Mouse (Mus musculus): ENCODE measurements around the gene Zbed4.
"Not testable (repeated sequence)": the region's sequence is repeated elsewhere in the genome, so short reads cannot be mapped to it uniquely, and the experiment has no call there.

Zbed4 gene

DNA sequence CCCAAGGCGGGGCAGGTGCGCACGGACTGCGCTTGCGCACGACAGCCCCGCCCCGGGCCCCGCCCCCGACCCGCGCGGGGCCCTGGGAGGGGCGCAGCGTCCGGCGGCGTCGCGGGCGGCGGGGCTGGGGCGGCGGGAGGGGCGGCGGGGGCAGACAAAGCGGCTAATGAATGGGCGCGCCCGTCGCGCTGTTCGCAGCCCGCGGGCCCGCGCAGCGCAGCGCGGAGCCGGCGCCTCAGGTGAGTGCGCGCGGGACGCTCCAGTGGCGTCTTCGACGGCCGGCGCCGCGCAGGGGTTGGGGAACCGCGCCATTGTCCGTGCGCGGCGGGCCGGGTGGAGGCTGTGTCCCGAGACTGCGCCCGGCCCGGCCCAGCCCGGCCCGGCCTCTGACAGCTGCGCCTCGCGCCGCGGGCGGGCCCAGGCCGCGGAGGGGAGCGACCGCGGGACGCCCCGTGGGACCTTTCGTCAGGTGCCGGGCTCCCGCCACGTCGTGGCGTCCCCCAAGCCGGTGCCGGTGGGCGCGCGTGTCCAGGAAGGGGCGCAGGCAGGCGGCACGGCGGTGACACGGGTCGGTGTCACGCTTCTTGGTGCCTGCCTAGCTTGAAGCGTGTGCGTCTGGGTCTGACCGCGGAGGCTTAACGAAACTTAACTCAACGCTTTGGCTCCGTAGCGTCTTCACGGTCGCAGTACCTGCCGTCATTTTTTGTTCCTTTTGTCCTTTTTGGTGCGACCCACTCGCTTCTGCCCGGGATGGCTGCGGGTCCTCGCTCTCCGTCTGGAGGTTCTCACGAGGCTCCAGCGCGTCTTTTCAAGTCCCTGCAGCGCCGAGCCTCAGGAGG is at the start of gene Zbed4:
Gene Zbed4 (plus strand): TSS at position 97 of the 839 bp plus-strand sequence.
- in situ Hi-C loops (cut with MboI, MseI) = no loop called here

DNA sequence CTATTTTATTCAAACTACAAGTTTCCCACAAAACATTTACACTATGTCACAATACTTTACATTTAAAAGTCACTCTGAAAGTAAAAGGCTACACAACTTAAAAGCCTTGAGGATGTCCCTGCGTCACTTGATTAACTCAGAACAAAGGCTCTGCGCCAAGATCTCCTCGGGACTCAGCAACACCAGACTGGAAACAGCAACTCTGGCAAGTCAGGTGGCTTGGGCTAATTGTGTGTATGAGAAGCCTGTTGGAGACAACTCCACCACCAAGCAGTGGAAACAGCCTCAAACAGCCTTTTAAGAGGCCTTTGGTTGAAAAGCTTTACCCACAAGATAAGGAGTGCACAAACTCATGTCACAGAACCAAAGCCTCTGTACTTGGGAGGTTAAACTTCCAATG is 49.0 kb upstream of the Zbed4 start:
- in situ Hi-C loops (cut with MboI, MseI) = no loop called here

DNA sequence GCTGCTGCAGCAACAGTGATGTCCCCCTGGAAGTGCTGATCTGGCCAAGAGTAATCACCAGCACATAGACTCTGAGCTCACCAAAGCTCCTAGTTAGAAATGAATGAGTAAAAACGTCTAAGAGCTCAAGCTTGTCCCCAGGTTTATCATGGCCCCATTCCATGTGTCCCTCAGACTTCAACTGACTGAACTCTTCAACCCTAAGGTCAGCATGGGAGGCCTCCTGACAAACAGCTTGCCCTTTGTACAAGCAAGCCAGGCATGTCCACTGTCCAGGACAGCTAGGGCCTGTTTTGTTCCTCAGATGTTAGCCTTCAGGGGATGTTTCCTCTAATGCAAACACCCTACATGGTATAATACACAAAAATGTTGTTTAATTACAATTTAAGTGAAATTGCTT is 47.2 kb upstream of the Zbed4 start:
- in situ Hi-C loops (cut with MboI, MseI) = no loop called here

DNA sequence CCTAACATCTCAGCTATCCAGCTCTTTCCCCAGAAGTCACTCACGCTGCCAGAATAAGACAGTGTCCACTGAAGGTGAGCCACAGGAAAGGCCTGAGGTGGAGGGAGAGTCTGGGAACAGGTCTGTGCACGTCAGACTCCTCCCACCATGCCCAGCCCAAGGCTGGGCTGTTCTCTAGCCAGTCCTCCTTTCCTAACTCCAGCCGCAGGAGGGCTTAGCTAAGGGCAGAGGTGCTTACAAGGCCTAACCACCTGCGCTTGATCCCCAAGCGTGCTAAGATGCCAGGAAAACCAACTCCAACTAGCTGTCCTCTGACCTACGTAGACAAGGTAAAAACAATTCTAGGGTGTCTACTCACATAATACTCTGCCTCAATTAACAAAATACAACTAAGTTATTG is 45.1 kb upstream of the Zbed4 start:
- in situ Hi-C loops (cut with MboI, MseI) = no loop called here

DNA sequence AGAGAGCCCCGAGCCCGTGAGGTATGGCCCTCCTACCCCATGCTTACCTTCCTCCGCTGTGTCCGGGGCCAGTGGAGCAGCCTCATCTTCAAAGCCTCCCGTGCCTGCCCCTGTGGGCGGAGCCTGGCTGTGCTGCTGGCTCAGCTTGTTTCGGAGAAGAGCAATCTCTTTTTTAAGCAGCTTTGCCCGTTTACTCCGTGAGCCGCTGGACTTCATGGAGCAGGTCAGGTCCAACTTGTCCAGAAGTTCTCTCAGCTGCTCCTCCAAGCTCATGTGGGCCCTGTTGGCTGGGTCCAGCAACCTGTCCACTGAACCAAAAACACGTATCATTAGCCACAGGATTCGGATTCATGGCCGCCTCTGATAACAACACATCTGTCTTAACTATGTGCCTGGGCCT is 44.5 kb upstream of the Zbed4 start:
- in situ Hi-C loops (cut with MboI, MseI) = not testable (repeated sequence)

DNA sequence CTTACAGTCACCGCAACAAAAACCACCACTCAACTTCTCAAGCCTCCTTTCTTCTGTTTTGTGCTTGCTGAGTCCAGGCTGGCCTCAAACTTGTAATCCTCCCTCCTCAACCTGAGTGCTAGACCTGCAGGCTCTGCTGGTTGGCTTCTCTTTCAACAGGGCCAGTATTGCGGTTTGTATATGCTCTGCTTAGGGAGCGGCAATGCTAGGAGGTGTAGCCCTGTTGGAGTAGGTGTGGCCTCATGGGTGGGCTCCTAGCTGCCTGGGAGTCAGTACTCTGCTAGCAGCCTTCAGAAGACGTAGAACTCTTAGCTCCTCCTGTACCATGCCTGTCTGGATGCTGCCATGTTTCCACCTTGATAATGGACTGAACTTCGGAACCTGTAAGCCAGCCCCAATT is 43.3 kb upstream of the Zbed4 start:
- in situ Hi-C loops (cut with MboI, MseI) = no loop called here

DNA sequence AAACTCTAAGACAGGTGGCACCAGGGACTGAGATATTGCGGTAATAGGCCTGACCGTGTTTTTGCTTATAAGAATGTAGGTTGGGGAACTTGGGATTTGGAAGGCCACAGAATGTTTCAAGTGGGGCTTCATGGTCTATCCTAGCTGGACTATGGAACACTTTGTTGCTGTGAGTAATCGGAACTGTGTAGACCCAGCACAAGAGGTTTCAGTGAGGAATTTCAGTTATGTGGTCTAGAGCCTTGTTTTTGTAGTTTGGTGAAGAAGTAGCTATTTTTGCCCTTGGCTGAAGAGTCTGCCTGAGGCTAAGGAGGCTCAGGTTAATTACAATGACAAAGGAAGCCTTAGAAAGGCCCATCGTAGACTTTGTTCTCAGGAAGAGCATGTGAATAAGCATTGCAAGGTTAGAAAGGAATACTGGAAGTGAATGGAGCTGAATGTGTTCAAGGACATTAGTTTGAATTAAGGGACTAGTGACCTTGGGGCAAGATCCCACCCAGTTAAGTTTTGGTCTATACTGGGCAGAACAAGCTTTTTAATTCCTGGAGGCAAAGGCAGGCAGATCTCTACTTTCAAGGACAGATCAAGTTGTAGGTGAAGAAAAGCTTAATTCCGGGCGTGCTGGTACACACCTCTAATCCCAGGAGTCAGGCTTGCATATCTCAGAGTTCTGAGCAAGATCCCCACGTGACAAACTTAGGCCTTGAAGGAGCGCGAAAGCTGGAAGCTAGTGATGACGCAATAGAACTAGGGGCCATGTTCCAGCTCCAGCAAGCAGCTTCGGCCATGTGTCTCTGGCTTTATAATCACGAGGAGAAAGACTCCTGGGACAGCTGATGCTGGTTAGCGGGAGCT is 42.6 kb upstream of the Zbed4 start:
- in situ Hi-C loops (cut with MboI, MseI) = no loop called here

DNA sequence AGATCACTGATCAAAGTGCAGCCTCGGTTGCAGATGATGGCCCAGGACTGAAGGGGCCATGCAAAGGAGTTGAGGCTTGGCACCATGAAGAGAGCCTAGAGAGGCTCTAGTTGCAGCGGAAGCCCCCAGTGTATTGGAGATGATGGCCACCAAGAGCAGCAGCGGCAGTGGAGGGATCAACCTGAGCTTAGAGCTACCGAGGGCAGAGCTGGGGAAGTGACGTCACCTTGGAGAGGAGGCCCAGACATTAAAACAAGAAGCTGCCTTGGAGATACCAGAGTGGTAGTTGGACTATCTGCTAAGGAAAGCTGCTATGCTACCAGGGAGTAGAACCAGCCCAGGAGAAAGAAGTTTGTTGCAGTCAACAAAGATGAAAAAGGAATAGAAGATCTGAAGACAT is 41.6 kb upstream of the Zbed4 start:
- in situ Hi-C loops (cut with MboI, MseI) = no loop called here

DNA sequence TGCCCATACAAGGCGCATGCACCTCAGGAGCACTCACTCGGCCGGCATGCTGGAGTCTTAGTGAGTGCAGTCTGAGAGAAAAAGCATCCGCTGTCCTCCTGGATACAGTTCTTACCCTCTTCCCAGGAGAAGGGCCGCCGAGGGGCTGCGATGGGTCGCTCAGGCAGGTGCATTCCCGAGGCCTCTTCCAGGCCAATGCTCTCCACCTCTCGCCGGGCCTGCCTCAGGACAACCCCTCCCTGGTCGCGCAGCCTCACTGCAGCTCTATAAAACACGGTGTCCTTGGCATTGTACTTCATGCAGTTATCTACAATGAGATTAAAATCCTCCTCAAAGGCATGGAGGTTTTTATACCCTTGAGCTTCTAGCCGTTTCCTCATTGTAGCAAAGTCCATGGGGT is 39.0 kb upstream of the Zbed4 start:
- in situ Hi-C loops (cut with MboI, MseI) = no loop called here

DNA sequence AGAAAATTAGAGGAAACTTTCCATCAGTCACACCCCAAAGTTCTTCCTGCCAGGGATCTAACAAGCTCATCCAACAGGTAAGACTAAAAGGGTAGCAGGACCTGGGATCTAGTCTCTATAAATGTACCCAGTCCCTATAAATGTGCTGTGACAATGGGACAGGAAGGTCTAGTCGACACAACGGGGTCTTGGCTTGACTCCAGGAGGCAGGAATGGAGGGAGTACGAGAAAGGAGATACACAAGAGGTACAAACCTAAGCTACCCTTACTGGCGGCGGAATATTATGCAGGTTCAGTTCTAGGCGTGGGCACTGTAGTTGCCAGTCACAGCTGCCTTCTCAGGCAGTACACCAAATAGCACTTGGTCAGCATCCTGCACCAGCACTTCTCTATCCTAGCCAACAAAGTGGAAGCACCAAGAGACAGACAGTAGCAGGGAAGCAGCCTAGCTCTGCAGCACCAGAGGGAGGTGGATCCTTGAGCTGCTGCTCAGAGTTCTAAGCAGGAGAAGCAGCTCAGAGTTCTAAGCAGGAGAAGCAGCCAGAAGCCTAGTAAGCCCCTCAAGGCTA is 37.4 kb upstream of the Zbed4 start:
- in situ Hi-C loops (cut with MboI, MseI) = no loop called here

DNA sequence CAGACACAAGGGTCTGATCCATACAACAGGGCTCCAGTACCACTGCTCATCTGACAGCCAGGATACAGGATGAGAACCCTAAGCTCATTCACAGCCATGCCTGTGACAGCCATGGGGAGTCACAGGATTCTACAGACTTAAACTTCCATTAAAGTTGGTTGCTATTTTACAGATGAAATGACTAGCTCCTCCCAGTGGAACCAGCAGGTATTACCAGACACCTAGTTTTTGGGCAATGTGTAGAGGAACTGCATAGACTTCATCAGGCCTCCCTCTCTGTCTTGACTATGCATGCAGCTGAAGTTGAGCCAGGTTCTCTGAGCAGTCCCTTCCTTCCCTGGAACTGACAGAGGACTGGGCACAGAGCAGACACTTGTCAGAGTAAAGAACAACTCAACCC is 35.1 kb upstream of the Zbed4 start:
- in situ Hi-C loops (cut with MboI, MseI) = no loop called here

DNA sequence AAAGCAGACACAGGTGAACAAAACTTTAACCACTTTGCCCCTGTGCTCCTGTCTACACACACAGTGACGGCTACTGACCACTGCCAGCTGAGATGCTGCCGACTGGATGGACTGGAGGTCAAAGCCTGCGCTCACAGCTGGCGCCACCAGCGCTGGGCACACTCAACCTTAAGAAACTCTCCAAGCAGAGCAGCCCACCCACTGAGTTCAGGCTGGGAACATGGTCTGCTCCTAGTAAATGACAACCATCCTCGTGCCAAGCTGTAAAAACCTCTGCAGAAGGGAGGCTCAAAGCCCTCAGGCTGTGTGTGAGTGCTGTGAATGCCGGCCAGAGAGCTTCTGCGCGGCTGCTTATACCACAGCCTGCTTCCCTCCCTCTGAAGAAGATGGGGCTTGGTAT is 34.2 kb upstream of the Zbed4 start:
- in situ Hi-C loops (cut with MboI, MseI) = no loop called here

DNA sequence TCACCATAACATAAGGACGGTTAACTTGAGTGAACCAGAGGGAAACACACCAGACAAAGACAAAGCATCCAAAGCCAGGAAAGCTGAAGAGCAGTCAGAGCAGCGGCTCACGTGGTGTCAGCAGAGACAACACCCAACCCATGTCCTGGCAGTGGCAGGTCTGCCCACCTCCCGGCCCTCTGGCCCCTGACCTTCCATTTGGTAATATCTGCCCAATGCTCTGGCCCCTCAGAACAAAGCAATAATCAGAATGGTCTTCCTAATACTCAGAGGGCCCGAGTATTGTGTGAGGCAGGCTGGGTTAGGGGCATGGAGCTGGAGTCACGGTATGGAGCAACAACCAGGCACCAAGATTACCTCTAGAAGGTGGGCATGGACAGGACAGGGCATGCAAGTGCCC is 28.3 kb upstream of the Zbed4 start:
- in situ Hi-C loops (cut with MboI, MseI) = no loop called here

DNA sequence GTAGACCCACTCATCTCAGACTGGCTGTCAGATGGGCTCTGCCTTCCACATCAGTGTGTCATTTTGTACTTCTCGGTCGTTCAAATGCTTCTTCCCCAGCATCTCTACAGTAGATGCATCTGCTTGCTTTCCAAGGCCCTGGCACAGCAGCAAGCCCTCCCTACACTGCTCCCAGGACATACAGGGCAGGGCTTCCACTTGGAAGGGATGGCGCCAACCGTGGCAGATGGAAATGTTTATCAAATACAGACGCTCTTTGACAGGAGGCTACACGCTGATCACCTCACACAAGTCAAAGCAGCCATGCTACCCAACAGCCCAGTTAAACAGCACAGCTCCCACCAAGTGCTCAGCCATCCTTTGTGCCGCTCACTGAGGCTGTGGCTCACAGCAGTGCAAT is 27.1 kb upstream of the Zbed4 start:
- in situ Hi-C loops (cut with MboI, MseI) = no loop called here

DNA sequence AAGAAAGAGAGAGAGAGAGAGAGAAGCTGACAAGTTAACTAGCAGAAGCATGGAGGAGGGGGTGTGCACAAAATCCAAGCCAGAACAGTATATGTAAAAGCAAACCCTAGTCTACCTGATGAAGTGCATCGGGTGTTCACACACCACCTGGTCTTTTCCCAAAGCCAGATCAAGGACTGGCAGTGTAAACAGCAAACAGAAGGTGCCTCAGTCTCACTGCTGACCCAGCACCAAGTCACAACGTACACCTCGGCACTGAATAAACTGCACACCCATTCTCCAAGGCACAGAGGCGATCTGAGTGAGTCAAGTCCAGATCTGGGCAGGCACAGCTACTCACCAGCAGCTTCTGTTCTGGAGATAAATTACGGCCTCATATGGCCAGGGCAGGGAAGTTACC is 26.4 kb upstream of the Zbed4 start:
- in situ Hi-C loops (cut with MboI, MseI) = loop anchor here (25.0 kb wide), 1 partner anchor 637 kb away; the partner anchor contains the start of genes Lmf2, Ncaph2 and Sco2

DNA sequence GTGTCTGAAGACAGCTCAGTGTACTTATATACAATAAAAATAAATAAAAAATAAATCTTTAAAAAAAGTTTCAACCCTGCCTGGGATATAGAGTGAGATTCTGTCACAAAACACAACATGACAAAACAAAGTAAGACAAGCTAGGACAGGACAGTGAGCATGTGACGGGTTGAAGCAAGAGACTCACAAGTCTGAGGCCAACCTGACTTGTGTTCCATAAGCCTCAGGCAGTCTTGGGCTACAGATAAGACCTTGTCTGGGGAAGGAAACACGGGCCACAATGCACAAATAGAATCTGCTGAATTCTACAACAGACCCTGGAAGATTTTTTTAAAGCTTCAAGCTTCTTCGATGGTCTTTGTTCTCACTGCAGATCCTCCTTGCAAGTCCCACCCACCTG is 24.3 kb upstream of the Zbed4 start:
- in situ Hi-C loops (cut with MboI, MseI) = loop anchor here (25.0 kb wide), 1 partner anchor 635 kb away; the partner anchor contains the start of genes Lmf2, Ncaph2 and Sco2

DNA sequence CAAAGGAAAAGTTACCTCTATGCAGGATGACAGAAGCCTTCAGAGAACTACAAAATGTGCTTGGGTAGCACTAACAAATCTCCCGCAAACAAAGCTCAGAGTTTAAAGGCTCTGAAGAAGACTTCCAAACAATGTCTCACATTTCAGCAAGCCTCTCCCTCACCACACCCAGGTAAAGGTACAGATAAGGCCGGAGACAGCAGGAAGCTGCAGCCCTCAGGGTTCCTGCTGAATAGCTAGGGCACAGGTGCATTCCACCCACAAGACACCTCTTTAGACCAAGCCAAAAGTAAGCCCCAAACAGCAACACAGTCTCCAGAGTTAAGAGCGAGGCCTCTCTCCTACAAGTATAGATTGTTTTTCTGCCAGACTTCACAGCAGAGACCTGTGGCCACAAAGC is 20.7 kb upstream of the Zbed4 start:
- in situ Hi-C loops (cut with MboI, MseI) = loop anchor here (10.0 to 25.0 kb wide), 2 partner anchors 84 to 632 kb away; partner anchors contain the start of genes Alg12, Creld2, Lmf2 and Ncaph2

DNA sequence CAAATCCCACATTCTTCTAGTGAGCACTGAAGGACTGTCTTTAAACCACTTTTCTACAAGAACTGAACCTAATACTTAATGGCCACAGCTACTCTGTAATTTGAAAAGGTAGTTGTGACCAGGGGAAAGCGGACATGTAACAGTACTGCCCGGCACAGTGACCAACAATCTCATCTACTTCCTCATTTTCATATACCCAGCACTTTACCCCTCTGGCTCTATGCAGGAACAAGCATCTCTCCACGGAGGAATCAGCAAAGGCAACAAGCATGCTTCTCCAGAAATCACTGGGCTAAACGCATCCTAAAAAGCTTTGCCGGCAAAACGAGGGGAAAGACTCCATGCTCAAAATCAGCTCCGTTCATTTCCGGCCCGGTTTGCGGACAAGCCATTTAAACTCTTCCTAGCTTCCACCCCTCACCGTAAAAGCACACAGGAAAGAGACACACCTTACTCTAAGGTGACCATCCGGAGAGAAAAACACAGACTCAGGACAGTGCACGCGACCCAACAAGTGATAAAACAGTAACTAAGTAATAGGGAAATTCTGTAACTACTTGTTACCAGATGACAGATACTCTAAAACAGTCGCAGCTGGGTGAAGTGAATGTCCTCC is 18.9 kb upstream of the Zbed4 start:
- in situ Hi-C loops (cut with MboI, MseI) = loop anchor here (10.0 to 25.0 kb wide), 2 partner anchors 82 to 630 kb away; partner anchors contain the start of genes Alg12, Creld2, Lmf2 and Ncaph2

DNA sequence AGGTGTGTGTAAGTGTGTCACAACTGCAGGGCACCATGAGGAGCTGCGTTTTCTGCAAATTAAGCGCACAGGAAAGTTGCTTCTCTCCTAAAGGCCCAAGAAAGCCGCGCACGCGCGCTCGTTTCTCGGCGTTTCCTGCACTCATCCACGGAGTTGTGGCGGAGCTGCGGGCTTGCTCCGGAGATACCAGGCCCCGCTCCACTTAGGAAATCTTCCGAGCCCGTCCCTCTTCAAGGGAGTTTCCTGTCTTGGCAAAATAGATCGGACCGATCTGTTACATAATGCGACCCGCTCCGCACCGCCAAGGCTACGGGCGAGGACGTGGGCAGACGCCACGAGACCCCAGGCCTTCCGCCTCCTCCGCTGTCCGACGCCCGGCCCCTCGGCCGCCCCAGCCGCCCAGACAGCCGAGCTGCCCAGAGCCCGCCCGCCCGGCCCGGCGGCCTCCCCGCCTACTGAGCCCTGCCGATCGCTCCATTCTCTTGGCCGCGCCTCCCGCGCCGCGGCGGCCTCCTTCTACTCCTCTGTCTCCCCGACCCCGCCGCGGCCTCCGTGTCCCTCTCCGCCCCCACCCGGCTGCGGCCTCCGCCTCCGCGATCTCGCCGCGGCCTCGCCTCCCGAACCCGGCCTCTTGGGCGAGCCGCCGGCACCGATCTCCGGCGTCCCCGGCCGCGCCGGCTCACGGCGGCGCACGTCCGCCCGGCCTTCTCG is 18.3 kb upstream of the Zbed4 start:
- in situ Hi-C loops (cut with MboI, MseI) = loop anchor here (10.0 to 25.0 kb wide), 2 partner anchors 82 to 629 kb away; partner anchors contain the start of genes Alg12, Creld2, Lmf2 and Ncaph2

DNA sequence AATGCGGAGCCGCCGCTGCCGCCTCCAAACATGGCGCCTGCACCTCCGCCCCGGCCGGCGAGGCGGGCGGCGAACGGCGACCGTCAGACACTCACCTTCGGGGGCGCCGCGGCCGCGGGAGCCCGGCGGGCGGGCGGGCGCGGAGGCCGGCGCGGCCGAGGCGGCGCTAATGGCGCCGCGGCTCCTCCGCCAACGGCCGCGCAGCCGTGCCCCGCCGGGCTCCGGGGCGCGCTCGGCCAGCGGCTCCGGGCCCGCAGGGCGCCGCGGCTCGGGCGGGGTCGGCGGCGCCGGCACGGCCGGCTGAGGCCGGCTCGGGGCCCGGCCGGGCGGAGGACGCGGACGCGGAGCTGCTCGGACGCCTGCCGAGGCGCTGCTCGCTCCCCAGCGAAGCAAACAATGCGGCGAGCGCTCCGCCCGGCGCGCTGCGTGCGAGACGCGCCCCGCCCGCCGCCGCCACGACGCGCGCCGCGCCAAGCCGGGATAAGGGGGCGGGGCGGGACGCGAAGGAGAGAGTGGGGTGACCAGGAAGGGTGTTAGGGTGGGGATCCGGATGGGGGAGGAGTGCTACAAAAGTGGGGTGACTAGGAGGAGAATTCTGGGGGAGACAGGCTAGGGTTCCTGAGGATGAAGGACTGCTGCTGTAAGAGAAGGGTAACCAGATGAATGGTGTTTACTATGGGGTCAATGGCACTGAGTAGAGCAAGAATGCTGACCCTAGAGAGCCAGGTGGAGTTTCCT is 17.5 kb upstream of the Zbed4 start, which contains the start of gene Brd1:
Gene Brd1 (minus strand): TSS at position 400 of the 738 bp plus-strand sequence.
- in situ Hi-C loops (cut with MboI, MseI) = loop anchor here (10.0 to 25.0 kb wide), 2 partner anchors 81 to 628 kb away; partner anchors contain the start of genes Alg12, Creld2, Lmf2 and Ncaph2
